Mouse (Mus musculus): ENCODE results near the gene Ugt1a9. TPM values are rescaled to one million over a fixed set of nuclear protein-coding genes. Genes with fewer than 3 reads are reported as not detected.

Gene Ugt1a9
- polyA plus RNA-seq, 1 experiment from 2014 or later = not detected

GRCm38 (mm10) chr1:88230421-88230820 is 159.8 kb downstream of the Ugt1a9 start:
- H3K27ac ChIP-seq (replicated peaks) = no peak overlapping the region
- H3K4me3 ChIP-seq = no peak overlapping the region
- peaks cover 100% of the 10 kb centered on the region for H3K9me3 ChIP-seq (replicated peaks)
- H3K4me1 ChIP-seq = no peaks in the 10 kb centered on the region
- 73% methylated on average over 7 of the region's 7 CpGs for WGBS
- DNase-seq (ENCODE audit: low spot score) = no peak
- H3K36me3 ChIP-seq = no peaks in the 10 kb centered on the region
- no peaks in the 10 kb centered on the region for H3K27me3 ChIP-seq (ENCODE audit: low read depth, poor library complexity, severe bottlenecking)

- no peaks in the 10 kb centered on the region for H3K4me1 ChIP-seq
- WGBS = 77% methylated on average over 6 of the region's 6 CpGs
- no peak overlapping the region for H3K4me3 ChIP-seq
- H3K9me3 ChIP-seq (replicated peaks) = peaks cover 100% of the 10 kb centered on the region
- H3K27ac ChIP-seq (replicated peaks) = no peak overlapping the region
- no peak for DNase-seq (ENCODE audit: low spot score)
- H3K27me3 ChIP-seq (ENCODE audit: low read depth, poor library complexity, severe bottlenecking) = no peaks in the 10 kb centered on the region
- no peaks in the 10 kb centered on the region for H3K36me3 ChIP-seq
These were observed 160.6 kb downstream of the Ugt1a9 start for GRCm38 (mm10) chr1:88230981-88231802.

- Histone ChIP-seq H3K9me3 (replicated peaks) (peaks cover 98% of the 10 kb centered on the region), H3K4me1 (no peaks in the 10 kb centered on the region), H3K36me3 (no peaks in the 10 kb centered on the region), H3K27me3 (ENCODE audit: low read depth, poor library complexity, severe bottlenecking) (no peaks in the 10 kb centered on the region), H3K4me3 (no peak overlapping the region), H3K27ac (replicated peaks) (no peak overlapping the region)
- DNase-seq (ENCODE audit: low spot score) = no peak
- WGBS = 72% methylated on average over 7 of the region's 7 CpGs
These were observed 161.4 kb downstream of the Ugt1a9 start for GRCm38 (mm10) chr1:88231803-88232499.

GRCm38 (mm10) chr1:88232664-88233380 is 162.2 kb downstream of the Ugt1a9 start:
- no peak overlapping the region for H3K27ac ChIP-seq (replicated peaks)
- 54% methylated on average over 3 of the region's 3 CpGs for WGBS
- H3K36me3 ChIP-seq = no peaks in the 10 kb centered on the region
- no peak overlapping the region for H3K4me3 ChIP-seq
- H3K9me3 ChIP-seq (replicated peaks) = peaks cover 98% of the 10 kb centered on the region
- H3K4me1 ChIP-seq = no peaks in the 10 kb centered on the region
- no peaks in the 10 kb centered on the region for H3K27me3 ChIP-seq (ENCODE audit: low read depth, poor library complexity, severe bottlenecking)
- no peak for DNase-seq (ENCODE audit: low spot score)

- Histone ChIP-seq H3K27me3 (ENCODE audit: low read depth, poor library complexity, severe bottlenecking) (no peaks in the 10 kb centered on the region), H3K9me3 (replicated peaks) (peaks cover 98% of the 10 kb centered on the region), H3K4me3 (no peak overlapping the region), H3K27ac (replicated peaks) (no peak overlapping the region), H3K36me3 (no peaks in the 10 kb centered on the region), H3K4me1 (no peaks in the 10 kb centered on the region)
- DNase-seq (ENCODE audit: low spot score) = no peak
- WGBS = 69% methylated on average over 14 of the region's 14 CpGs
These were observed 163.0 kb downstream of the Ugt1a9 start for GRCm38 (mm10) chr1:88233421-88234247.

GRCm38 (mm10) chr1:88234248-88234610 is 163.6 kb downstream of the Ugt1a9 start:
- no peaks in the 10 kb centered on the region for H3K27me3 ChIP-seq (ENCODE audit: low read depth, poor library complexity, severe bottlenecking)
- H3K27ac ChIP-seq (replicated peaks) = no peak overlapping the region
- H3K4me3 ChIP-seq = no peak overlapping the region
- 65% methylated on average over 4 of the region's 4 CpGs for WGBS
- no peak for DNase-seq (ENCODE audit: low spot score)
- no peaks in the 10 kb centered on the region for H3K36me3 ChIP-seq
- peaks cover 98% of the 10 kb centered on the region for H3K9me3 ChIP-seq (replicated peaks)
- no peaks in the 10 kb centered on the region for H3K4me1 ChIP-seq

GRCm38 (mm10) chr1:88234646-88235045 is 164.0 kb downstream of the Ugt1a9 start:
- Histone ChIP-seq H3K9me3 (replicated peaks) (peaks cover 98% of the 10 kb centered on the region), H3K36me3 (no peaks in the 10 kb centered on the region), H3K4me3 (no peak overlapping the region), H3K4me1 (no peaks in the 10 kb centered on the region), H3K27ac (replicated peaks) (no peak overlapping the region), H3K27me3 (ENCODE audit: low read depth, poor library complexity, severe bottlenecking) (no peaks in the 10 kb centered on the region)
- WGBS = 47% methylated on average over 5 of the region's 5 CpGs
- DNase-seq (ENCODE audit: low spot score) = no peak

GRCm38 (mm10) chr1:88235046-88235893 is 164.7 kb downstream of the Ugt1a9 start:
- no peaks in the 10 kb centered on the region for H3K27me3 ChIP-seq (ENCODE audit: low read depth, poor library complexity, severe bottlenecking)
- no peaks in the 10 kb centered on the region for H3K36me3 ChIP-seq
- 65% methylated on average over 11 of the region's 11 CpGs for WGBS
- H3K9me3 ChIP-seq (replicated peaks) = peaks cover 98% of the 10 kb centered on the region
- no peak overlapping the region for H3K4me3 ChIP-seq
- no peaks in the 10 kb centered on the region for H3K4me1 ChIP-seq
- DNase-seq (ENCODE audit: low spot score) = no peak
- H3K27ac ChIP-seq (replicated peaks) = no peak overlapping the region

- Histone ChIP-seq H3K9me3 (replicated peaks) (peaks cover 98% of the 10 kb centered on the region), H3K4me3 (no peak overlapping the region), H3K27ac (replicated peaks) (no peak overlapping the region), H3K4me1 (no peaks in the 10 kb centered on the region), H3K36me3 (no peaks in the 10 kb centered on the region), H3K27me3 (ENCODE audit: low read depth, poor library complexity, severe bottlenecking) (no peaks in the 10 kb centered on the region)
- no peak for DNase-seq (ENCODE audit: low spot score)
- 69% methylated on average over 4 of the region's 4 CpGs for WGBS
These were observed 165.4 kb downstream of the Ugt1a9 start for GRCm38 (mm10) chr1:88235894-88236415.

- DNase-seq (ENCODE audit: low spot score) = no peak
- no peak overlapping the region for H3K4me3 ChIP-seq
- no peaks in the 10 kb centered on the region for H3K4me1 ChIP-seq
- no peaks in the 10 kb centered on the region for H3K36me3 ChIP-seq
- H3K27me3 ChIP-seq (ENCODE audit: low read depth, poor library complexity, severe bottlenecking) = no peaks in the 10 kb centered on the region
- 83% methylated on average over 5 of the region's 5 CpGs for WGBS
- H3K9me3 ChIP-seq (replicated peaks) = peaks cover 98% of the 10 kb centered on the region
- H3K27ac ChIP-seq (replicated peaks) = no peak overlapping the region
These were observed 166.7 kb downstream of the Ugt1a9 start for GRCm38 (mm10) chr1:88237311-88237710.

- 82% methylated on average over 6 of the region's 6 CpGs for WGBS
- Histone ChIP-seq H3K9me3 (replicated peaks) (peaks cover 98% of the 10 kb centered on the region), H3K4me1 (no peaks in the 10 kb centered on the region), H3K4me3 (no peak overlapping the region), H3K36me3 (no peaks in the 10 kb centered on the region), H3K27ac (replicated peaks) (no peak overlapping the region), H3K27me3 (ENCODE audit: low read depth, poor library complexity, severe bottlenecking) (no peaks in the 10 kb centered on the region)
- DNase-seq (ENCODE audit: low spot score) = no peak
These were observed 168.2 kb downstream of the Ugt1a9 start for GRCm38 (mm10) chr1:88238771-88239170.

Measured in midbrain, embryonic 10.5 days (tissue).